Mouse (Mus musculus) cerebellum, postnatal 36 days (tissue): Measurements from ENCODE around the gene Fmo4.

Experiments
- DNase-seq, 2 experiments: peaks; one replicate each; pipeline ENCODE4 v3.0.0; 2021 to 2022; ENCODE audit warnings: mixed read lengths in 2 of 2

Gene Fmo4

GRCm38 (mm10) chr1:162813836-162814156 lies at the start of gene Fmo4:
Fmo4 (minus strand) TSS chr1:162813972.
- peak; percentile 3 for DNase-seq

- DNase-seq = no peak
These were observed 48.6 kb upstream of the Fmo4 start for GRCm38 (mm10) chr1:162862328-162862727.

- no peak for DNase-seq
These were observed 46.3 kb upstream of the Fmo4 start for GRCm38 (mm10) chr1:162859996-162860605.

GRCm38 (mm10) chr1:162859545-162859976 lies 45.8 kb upstream of the Fmo4 start:
- no peak for DNase-seq

GRCm38 (mm10) chr1:162858748-162859130 lies 45.0 kb upstream of the Fmo4 start:
- DNase-seq = peak in 1 of 2 experiments; percentile 20

- no peak for DNase-seq
These were observed 44.3 kb upstream of the Fmo4 start for GRCm38 (mm10) chr1:162857766-162858747.

GRCm38 (mm10) chr1:162853812-162854482 lies 40.2 kb upstream of the Fmo4 start:
- no peak for DNase-seq

GRCm38 (mm10) chr1:162847554-162847953 lies 33.8 kb upstream of the Fmo4 start:
- no peak for DNase-seq

- DNase-seq = no peak
These were observed 26.4 kb upstream of the Fmo4 start for GRCm38 (mm10) chr1:162840211-162840610.

GRCm38 (mm10) chr1:162838976-162839375 lies 25.2 kb upstream of the Fmo4 start:
- no peak for DNase-seq

- DNase-seq = no peak
These were observed 20.6 kb upstream of the Fmo4 start for GRCm38 (mm10) chr1:162834342-162834741.

- DNase-seq = no peak
These were observed 18.8 kb upstream of the Fmo4 start for GRCm38 (mm10) chr1:162832574-162832953.

- DNase-seq = no peak
These were observed 18.2 kb upstream of the Fmo4 start for GRCm38 (mm10) chr1:162831838-162832573.

- no peak for DNase-seq
These were observed 5.5 kb upstream of the Fmo4 start for GRCm38 (mm10) chr1:162819280-162819679.

- DNase-seq = no peak
These were observed 1.8 kb upstream of the Fmo4 start for GRCm38 (mm10) chr1:162815381-162816127.

- DNase-seq = no peak
These were observed 1.2 kb upstream of the Fmo4 start for GRCm38 (mm10) chr1:162814932-162815331.

- no peak for DNase-seq
These were observed 483 bp downstream of the Fmo4 start for GRCm38 (mm10) chr1:162813143-162813835.

- DNase-seq = no peak
These were observed 5.2 kb downstream of the Fmo4 start for GRCm38 (mm10) chr1:162808541-162808940.

GRCm38 (mm10) chr1:162807441-162807840 lies 6.3 kb downstream of the Fmo4 start:
- DNase-seq = no peak

- DNase-seq = no peak
These were observed 8.8 kb downstream of the Fmo4 start for GRCm38 (mm10) chr1:162805011-162805410.

GRCm38 (mm10) chr1:162796441-162796840 lies 17.3 kb downstream of the Fmo4 start:
- no peak for DNase-seq
